Mouse (Mus musculus): ENCODE measurements around the gene Slc2a5.

DNA sequence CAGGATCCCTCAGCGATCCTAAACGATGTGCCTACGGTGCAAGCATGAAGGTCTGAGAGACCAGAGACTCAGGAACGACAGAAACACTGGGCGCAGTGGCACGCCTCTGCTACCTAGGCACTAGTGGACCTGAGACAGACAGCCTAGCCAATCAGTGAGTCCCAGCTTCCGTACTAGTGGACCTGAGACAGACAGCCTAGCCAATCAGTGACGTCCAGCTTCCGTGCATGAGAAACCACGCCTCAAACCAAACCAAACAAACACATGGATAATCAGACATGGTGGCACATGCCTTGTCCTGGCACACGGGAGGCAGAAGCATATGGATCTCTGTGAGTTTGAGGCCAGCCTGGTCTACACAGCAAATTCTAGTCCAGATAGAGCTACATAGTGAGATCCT, 69.2 kb downstream of the Slc2a5 start:
- TF ChIP-seq CTCF (IDR thresholded peaks at IDR 0.05; ENCODE audit: control insufficient read depth, insufficient read depth, low read length) = no peak
- TF ChIP-seq POLR2A (IDR thresholded peaks at IDR 0.05; ENCODE audit: borderline replicate concordance, control insufficient read depth, low read depth, low read length) = no peak

All from bone marrow, adult 2 months (tissue).